Mouse (Mus musculus) lung, adult 2 months (tissue): ENCODE data around the gene Bcas1.

Experiments used
- CTCF ChIP-seq: fragments of 200-500 bp; IDR thresholded peaks from 2 replicates; pipeline ENCODE4 v1.5.1; 2011; ENCODE audit warnings: mild to moderate bottlenecking, low read length, control low read depth; ENCODE audit not compliant: insufficient read depth
- POLR2A ChIP-seq: fragments of 200-500 bp; IDR thresholded peaks from 2 replicates; pipeline ENCODE4 v1.6.1; 2011; ENCODE audit warnings: low read depth, mild to moderate bottlenecking, control low read depth, low read length, borderline replicate concordance; ENCODE audit errors: extremely low read depth

GRCm38 (mm10) chr2:170418748-170419147, 8.9 kb downstream of the Bcas1 start:
- peak; percentile 37; the same call in 1 of the 2 replicates for TF ChIP-seq CTCF
- TF ChIP-seq POLR2A, result no peak
